Mouse (Mus musculus) lung, adult 2 months (tissue): ENCODE data around the gene Olfr1042.

Source experiments
- CTCF ChIP-seq: fragments of 200-500 bp; IDR thresholded peaks from 2 replicates; pipeline ENCODE4 v1.5.1; 2011; ENCODE audit warnings: mild to moderate bottlenecking, low read length, control low read depth; ENCODE audit not compliant: insufficient read depth
- POLR2A ChIP-seq: fragments of 200-500 bp; IDR thresholded peaks from 2 replicates; pipeline ENCODE4 v1.6.1; 2011; ENCODE audit warnings: low read depth, mild to moderate bottlenecking, control low read depth, low read length, borderline replicate concordance; ENCODE audit errors: extremely low read depth

DNA sequence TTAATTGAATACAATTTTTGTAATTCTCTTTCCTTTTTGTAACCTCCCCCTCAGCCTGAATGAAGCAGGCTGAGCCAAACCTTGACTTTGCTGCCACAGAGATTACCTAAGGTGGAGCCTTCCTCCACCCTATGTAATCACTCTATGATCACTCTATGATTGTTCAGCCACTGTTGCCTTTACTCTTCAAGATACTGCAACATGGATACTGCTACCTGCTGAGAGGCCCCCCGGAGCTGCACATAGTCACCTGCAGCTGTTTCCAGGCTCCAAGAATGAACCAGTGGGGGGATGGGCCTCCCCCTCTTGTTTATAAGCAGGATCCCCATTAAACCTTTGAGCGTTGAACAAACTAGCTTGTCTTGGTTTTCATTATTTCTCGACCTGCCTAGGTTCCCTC lies 18.3 kb upstream of the Olfr1042 start:
- no peak for TF ChIP-seq POLR2A
- no peak for TF ChIP-seq CTCF
